Mouse (Mus musculus): ENCODE data around the gene Palm3. TPM values are rescaled to one million over a fixed set of nuclear protein-coding genes. Genes with fewer than 3 reads are reported as not detected.
"Not testable (repeated sequence)": the region's sequence is repeated elsewhere in the genome, so short reads cannot be mapped to it uniquely, and the experiment has no call there.

The Palm3 gene
- total RNA-seq (2021) = 1 to 10 TPM; 1.8 to 2.7 TPM
- long read RNA-seq, experiment 1, partial matches to known transcripts = 2 of 5 reads
- long read RNA-seq, experiment 1, other reads (novel, unspliced or antisense) = 3 of 5 reads
- long read RNA-seq, experiment 2 = 0 reads

- DNase-seq (ENCODE audit: low spot score in 2 of 2) = no peak
Observed at GRCm38 (mm10) chr8:84021096-84021495, at the start of gene Palm3. Gene Palm3, plus strand, starts transcription at chr8:84021471.

GRCm38 (mm10) chr8:83971661-83972060 lies 49.6 kb upstream of the Palm3 start:
- no peak for DNase-seq (ENCODE audit: low spot score in 2 of 2)

GRCm38 (mm10) chr8:83972150-83973120 lies 48.8 kb upstream of the Palm3 start, which contains the start of gene Prkaca:
Gene Prkaca, plus strand, starts transcription at chr8:83972993.
- peak; percentile 99 for DNase-seq (ENCODE audit: low spot score in 2 of 2)

GRCm38 (mm10) chr8:83973161-83974031 lies 47.9 kb upstream of the Palm3 start:
- no peak for DNase-seq (ENCODE audit: low spot score in 2 of 2)

GRCm38 (mm10) chr8:83974521-83974920 lies 46.8 kb upstream of the Palm3 start:
- no peak for DNase-seq (ENCODE audit: low spot score in 2 of 2)

GRCm38 (mm10) chr8:83976101-83976630 lies 45.1 kb upstream of the Palm3 start:
- DNase-seq (ENCODE audit: low spot score in 2 of 2) = no peak

GRCm38 (mm10) chr8:83976779-83977350 lies 44.4 kb upstream of the Palm3 start:
- DNase-seq (ENCODE audit: low spot score in 2 of 2) = no peak

GRCm38 (mm10) chr8:83977646-83978045 lies 43.6 kb upstream of the Palm3 start:
- no peak for DNase-seq (ENCODE audit: low spot score in 2 of 2)

GRCm38 (mm10) chr8:83978200-83978599 lies 43.1 kb upstream of the Palm3 start:
- no peak for DNase-seq (ENCODE audit: low spot score in 2 of 2)

- DNase-seq (ENCODE audit: low spot score in 2 of 2) = no peak
Observed at GRCm38 (mm10) chr8:83980250-83980649, 41.0 kb upstream of the Palm3 start.

- no peak for DNase-seq (ENCODE audit: low spot score in 2 of 2)
Observed at GRCm38 (mm10) chr8:83980845-83981244, 40.4 kb upstream of the Palm3 start.

- DNase-seq (ENCODE audit: low spot score in 2 of 2) = no peak
Observed at GRCm38 (mm10) chr8:83981533-83981932, 39.7 kb upstream of the Palm3 start.

GRCm38 (mm10) chr8:83982449-83982848 lies 38.8 kb upstream of the Palm3 start:
- DNase-seq (ENCODE audit: low spot score in 2 of 2) = no peak

GRCm38 (mm10) chr8:83983222-83983621 lies 38.0 kb upstream of the Palm3 start:
- DNase-seq (ENCODE audit: low spot score in 2 of 2) = not testable (repeated sequence)

- DNase-seq (ENCODE audit: low spot score in 2 of 2) = no peak
Observed at GRCm38 (mm10) chr8:83989243-83989642, 32.0 kb upstream of the Palm3 start.

GRCm38 (mm10) chr8:83990170-83990569 lies 31.1 kb upstream of the Palm3 start:
- no peak for DNase-seq (ENCODE audit: low spot score in 2 of 2)

- no peak for DNase-seq (ENCODE audit: low spot score in 2 of 2)
Observed at GRCm38 (mm10) chr8:83992488-83992887, 28.8 kb upstream of the Palm3 start.

GRCm38 (mm10) chr8:83994030-83994429 lies 27.2 kb upstream of the Palm3 start:
- no peak for DNase-seq (ENCODE audit: low spot score in 2 of 2)

- no peak for DNase-seq (ENCODE audit: low spot score in 2 of 2)
Observed at GRCm38 (mm10) chr8:83995973-83996372, 25.3 kb upstream of the Palm3 start.

- DNase-seq (ENCODE audit: low spot score in 2 of 2) = peak; percentile 64 to 77
Observed at GRCm38 (mm10) chr8:83996567-83997505, 24.4 kb upstream of the Palm3 start.
